Mouse (Mus musculus) frontal cortex, postnatal 10 days (tissue): ENCODE measurements at regions not wholly inside any gene's neighbourhood (a gene's known extent, or its start where the extent isn't known, plus 50 kb on each side); places are given as distances from the start of the nearest gene placed in this dataset.
"Not testable (repeated sequence)": the region's sequence is repeated elsewhere in the genome, so short reads cannot be mapped to it uniquely, and the experiment has no call there.

ENCODE experiments used
- DNase-seq, 2 experiments: peaks; one replicate each; pipeline ENCODE4 v3.0.0; 2022; ENCODE audit warnings: low spot score in 2 of 2, mixed read lengths in 1 of 2

DNA sequence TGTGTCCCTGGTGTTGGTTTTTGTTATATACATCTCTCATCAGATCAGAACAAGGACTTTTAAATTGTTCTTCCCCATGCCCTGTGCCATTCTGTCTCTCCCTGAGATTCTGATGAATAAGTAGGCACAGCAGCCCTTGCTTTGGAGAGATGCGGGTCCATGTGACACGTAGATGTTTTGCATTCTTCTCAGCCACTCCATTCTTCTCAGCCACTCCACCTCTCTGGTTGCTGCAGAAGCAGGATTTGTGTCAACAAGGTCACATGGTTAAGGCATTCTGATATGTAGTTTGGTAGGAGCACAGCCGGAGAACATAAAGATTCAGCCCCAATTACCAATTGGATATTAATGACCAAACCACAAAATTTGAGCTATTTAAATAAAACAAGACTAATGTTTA lies 177.2 kb downstream of the Lyplal1 start:
- DNase-seq: no peak

DNA sequence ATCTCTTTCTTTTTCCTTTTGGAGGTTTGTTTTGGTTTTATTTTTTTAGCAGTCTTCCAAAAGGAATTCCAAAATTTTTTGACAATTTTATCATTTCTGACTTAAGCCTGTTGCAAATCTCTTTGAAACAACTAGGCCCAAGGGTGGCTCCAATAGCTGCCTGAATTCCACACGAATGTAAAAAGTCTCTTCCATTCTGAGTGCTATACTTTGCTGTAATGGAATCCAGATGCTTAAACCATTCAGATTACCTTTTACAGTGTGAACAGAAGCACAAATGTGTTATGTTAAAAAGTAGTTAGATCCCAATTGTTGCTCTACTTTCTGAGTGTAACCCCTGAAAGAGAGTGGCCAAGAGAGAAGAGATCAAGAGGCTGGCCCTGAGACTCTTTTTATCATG lies 176.6 kb downstream of the Lyplal1 start:
- no peak for DNase-seq

DNA sequence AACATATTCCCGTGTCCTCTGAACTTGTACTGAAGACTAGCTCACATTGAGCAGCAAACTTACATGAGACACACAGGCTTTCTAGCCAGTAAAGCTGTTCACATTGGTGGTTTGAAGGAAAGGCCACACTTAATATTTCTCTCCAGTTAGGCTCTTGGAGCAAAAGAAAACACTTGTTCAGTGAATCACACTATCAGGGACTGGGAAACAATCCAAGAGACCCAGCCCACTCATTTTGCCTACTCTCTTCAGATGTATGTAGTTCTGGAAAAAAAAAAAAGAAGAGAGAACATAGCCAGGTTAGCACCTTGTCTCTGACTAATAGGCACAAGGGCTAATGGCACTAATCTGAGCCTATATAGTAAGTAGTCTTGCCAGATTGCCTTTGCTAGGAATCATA lies 165.9 kb downstream of the Lyplal1 start:
- no peak for DNase-seq

DNA sequence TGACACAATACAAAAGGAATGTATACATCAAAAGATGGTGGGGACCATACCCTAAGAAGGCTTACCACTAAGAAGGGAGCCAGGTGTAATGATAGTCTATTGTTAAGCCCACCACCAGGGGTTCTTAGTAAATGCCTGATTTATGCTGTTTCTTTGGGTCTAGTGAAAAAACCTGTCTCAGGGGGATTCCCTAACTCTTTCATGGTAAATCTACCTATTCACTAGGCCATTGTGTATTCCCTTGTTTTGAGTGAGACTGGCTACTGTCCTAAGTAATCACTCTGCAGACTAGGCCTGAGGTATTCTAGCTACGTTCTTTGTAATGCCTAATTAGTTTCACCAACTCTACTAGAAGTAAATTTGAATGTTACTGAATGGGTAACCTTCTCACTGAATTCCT lies 161.3 kb downstream of the Lyplal1 start:
- DNase-seq: not testable (repeated sequence)

DNA sequence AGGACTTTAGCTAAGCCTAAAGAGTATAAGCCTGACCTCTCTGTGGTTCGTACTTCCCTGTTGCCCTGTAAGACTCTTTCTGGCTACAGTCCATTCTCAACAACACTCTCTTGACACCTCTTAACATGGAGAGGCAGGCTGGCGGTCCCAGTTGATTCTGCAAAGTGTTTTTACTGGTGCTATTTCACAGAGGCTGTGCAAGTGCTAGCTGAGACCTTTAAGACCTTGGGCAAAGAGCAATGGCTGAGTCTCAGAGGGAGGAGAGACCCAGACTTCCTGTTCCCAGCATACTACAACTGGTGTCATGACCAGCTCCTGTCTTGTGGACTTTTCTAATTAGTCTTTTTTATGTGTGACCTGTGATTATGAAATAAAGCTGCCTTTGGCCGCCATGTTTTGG lies 159.6 kb downstream of the Lyplal1 start:
- no peak for DNase-seq

DNA sequence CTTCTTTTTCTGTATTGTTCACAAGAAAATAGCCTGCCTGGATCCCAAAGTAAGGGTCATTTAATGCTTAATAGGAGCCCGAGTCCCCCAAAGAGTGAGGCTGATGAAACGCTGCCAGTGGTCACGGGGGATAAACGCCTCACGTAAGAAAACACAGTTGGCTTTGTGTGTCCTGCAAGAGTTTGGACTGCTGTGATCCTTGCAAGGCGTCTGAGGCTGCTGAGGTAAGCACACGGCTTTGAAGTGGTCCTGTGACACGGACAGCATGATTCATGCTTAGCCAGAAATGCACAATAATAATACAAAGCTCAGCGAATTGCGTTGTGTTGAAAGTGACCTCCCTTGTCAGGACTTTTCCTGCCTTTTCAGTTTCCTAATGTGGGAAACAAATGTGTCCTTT lies 158.8 kb downstream of the Lyplal1 start:
- no peak for DNase-seq

DNA sequence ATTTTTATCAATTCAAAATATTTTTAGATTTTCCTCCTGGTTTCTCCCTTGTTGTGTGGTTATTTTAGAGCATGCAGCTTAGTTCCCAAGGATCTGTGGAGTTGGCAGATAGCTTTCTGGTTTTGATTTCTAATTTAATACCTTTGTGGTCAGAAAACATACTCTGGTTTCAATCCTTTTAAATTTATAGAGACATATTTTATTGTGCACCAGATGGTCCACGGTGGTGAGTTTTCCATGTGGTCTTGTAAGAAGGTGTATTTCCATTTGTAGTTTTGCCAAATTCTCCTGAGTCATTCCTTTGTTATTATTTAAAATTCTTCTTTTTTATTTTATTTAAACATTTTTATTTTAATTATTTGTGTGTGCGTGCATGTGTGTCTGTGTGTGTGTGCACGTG lies 154.5 kb downstream of the Lyplal1 start:
- no peak for DNase-seq

DNA sequence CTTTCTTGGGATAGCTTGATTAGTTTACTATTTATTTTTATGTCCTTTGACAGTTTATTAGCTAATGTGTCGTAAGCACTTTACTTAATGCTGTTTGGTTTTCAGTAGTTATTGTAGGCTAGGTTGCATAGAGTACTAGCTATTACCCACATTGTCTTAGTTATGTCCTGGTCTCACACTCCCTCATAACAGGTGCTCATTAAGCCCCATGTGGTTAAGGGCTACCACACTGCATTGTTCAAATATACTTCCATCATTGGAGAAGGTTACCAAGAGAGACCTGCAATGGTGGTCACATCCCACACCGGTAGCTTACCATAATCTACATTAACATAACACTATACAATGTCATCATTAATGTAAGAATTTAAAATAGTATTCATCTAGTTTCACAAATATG lies 153.3 kb downstream of the Lyplal1 start:
- no peak for DNase-seq

DNA sequence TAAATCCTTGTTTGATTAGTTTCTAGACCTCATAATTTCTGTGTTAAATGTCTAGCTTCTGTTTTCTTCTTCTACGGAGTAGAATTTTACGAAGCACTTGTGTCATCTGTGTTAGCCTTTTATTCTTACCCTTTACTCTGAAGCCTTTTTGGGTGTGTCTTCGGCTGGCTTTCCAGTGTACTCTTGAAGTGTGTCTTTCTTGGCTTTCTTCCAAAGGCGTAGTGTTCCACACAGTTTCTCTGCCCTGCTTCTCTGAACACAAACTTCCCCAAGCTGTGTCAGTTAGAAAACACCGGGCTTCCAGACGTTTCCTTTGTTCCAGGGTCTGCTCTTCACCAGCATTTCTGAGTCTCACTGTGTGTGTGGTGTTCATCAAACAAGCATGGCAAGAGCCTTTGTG lies 152.7 kb downstream of the Lyplal1 start:
- no peak for DNase-seq

DNA sequence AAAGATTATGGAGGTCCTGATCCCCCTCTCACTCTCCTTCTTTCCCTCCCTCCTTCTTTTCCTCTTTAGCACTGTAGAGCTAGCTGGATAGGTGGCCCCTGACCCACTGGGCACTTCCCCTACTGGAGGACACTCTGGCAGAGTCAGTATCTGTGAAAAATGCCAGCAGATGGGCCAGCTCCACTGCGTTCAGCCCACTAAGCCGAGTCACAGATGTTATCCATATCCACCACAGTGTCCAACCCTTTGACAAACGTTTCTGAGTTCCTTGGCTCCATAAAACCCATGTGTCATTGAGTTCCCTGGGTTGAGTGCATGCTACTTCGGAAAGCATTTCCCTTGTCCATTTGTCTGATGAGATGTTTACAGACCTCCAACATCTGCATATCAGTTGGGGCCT lies 149.9 kb downstream of the Lyplal1 start:
- no peak for DNase-seq

DNA sequence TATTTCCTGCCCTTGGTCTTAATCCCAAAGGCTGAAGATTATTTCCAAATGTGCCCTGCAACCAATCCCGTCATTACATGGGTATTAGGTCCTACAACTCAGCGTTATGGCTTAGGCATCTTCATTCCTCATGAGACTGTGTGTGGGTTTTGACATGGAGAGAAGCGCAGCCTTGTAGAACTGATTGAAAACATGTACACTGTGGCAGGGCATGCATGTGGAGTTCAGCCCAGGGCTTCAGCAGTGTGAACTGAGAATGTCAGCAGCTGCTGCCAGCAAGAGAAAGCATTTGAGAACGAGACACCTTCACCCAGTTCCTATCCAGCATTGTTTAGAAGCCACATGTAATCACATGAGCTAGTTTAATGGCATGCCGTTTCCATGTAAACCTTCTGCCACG lies 149.3 kb downstream of the Lyplal1 start:
- DNase-seq: no peak

DNA sequence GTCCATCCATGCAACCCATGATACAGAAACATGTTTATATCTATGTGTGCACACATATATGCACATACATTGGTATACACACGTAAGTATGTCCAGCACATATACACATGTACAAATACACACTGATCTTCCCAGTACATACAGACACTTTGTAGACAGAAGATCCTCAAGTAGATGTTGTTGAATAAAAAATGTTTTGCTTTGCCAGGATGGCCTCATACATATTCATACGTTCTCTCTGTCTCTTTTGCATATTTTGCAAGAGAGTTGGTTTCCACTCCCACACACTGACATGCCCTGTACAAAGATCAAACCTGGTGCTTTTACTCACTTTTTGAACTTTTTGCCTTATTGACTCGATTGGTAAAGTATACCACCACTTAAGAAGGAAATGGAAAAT lies 148.5 kb downstream of the Lyplal1 start:
- no peak for DNase-seq

DNA sequence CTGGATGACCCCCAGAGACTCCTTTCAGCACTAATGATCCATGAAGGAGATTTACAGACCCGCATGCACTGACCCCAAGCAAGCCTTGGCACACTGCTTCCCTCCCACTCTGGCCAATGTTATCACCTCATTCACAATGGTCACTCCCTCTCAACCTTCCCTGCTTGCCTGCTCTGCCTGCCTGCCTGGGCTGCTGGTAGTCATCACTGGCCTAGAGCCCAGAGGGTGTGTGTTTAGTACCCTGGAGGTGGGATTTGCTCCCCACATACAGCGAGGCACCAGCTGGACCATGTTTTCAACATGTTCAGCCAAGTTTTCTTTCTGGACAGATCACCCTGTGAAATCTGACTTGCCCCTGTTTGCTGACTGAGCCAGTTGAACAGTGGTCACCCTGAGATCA lies 147.9 kb downstream of the Lyplal1 start:
- no peak for DNase-seq

DNA sequence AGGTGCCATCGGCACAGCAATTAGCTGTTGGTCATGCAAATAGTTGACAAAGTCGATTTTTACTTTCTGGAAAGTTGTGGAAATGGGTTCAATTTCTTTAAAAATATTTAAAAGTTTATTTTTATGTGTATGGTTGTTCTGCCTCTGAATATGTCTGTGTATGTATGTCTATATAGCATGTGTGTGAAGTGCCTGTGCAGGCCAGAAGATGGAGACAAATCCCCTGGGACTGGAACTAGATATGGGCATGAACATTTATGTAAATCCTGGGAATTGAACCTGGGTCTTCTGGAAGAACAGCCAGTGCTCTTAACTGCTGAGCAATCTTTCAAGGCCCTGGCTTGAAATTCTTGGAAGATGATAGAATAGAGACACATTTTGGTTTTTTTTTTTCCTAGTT lies 140.0 kb downstream of the Lyplal1 start:
- no peak for DNase-seq

DNA sequence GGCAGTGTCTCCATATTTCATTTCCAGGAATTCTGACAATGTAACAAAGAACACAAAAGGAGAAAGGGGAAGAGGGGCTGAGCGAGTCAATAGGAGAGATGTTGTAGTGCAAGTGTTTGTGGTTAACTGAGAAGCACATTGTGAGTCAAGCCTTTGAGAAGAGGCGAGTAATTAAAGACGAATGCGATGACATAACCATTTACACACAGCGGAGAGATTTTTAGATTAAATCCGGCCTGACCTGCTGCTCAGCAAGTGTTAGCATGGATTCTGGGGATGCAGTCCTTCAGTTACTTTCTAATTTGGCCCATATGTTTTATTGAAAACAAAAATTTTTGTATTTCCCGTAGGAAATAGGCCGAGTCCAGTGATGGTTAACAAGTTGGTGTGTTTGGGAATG lies 127.7 kb downstream of the Lyplal1 start:
- no peak for DNase-seq

DNA sequence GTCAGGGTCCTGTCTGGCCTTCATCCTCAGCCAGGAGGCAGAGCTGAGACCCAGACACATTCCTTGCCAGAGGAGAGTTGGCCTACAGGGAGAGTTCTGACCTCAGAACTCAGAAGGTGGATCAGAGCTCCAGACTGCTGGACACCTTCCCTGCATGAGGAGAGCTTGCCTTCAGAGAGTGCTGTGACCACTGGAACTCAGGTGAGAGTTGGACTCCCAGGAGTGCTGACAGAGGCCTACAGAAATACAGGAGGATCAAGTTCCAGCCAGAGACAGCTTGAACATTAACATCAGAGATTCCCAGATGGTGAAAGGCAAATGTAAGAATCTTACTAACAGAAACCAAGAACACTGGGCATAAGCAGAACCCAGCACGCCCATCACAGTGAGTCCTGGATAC lies 117.0 kb downstream of the Lyplal1 start:
- DNase-seq: not testable (repeated sequence)

DNA sequence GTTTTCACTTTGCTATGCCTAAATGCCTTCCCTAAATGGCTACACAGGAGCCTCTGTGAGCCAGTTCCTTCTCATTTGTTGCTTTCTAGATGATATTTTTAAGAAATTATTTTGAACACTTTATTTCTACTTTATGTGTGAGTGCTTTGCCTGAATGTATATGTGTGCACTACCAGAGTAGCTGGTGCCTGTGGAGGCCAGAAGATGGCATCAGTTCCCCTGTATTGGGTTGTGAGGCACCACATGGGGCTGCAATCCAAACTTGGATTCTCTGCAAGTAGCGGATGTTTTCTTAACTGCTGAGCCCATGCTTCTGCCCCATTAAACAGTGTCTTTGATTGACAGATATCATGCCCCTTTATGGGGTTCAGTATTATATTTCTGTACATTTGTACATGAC lies 103.7 kb downstream of the Lyplal1 start:
- DNase-seq: no peak

DNA sequence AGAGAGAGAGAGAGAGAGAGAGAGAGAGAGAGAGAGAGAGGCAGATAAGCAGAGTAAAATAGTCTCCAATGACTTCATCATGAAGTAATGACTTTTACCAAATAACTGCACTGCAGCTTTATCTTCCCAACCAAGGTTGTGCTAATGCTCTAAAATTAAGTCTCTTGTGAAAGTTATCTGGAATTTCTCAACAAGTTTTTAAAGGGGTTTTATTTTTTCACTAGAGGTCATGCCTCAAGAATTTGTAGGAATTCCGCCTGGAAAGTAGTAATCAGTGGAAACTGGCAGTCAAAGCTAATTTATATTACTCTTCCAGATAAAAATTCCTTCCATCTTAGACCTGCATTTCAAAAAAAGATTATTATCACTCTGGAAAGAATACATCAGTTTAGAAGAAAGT lies 102.9 kb downstream of the Lyplal1 start:
- DNase-seq: no peak

DNA sequence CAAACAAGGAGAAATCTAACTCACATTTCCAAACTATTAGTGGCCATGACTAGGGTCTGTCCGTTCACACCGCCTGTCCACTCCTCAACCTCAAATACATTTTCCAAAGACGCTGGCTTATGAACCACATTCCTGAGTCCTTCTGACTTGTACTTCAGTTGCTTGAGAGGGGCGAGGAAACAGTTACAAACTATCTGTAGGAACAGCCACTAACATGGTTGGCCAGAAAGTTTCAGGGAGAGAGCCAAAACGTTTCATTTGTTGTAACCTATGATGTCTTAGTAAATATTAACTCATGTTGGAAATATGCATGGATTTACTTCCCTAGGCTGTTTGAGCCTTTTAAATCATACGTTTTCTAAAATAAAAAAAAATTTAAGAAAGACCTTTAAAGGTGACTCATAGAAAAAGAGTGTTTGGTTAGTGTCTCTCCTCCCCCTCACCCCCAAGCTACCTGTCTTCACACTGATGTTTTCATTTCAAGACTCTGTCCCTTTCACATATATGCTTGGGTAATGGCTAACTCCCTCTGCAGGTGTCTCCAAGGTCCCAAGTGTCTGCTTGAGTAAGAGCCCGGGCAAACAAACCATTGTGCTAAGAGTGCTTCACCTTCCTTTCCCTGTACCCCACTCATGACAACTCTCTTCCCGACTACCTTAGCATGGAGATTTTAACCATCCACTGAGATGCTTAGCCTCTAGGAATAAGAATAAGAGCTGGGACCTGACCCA lies 101.1 kb downstream of the Lyplal1 start:
- DNase-seq: no peak

DNA sequence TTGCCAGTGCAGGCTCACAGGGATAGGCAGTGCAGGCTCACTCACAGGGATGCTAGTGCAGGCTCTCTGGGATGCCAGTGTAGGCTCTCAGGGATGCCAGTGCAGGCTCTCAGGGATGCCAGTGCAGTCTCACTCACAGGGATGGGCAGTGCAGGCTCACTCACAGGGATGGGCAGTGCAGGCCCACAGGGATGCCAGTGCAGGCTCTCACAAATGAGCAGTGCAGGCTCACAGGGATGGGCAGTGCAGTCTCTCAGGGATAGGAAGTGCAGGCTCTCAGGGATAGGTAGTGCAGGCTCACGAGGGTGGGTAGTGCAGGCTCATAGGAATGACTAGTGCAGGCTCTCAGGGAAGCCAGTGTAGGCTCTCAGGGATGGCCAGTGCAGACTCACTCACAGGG lies 99.6 kb downstream of the Lyplal1 start:
- DNase-seq: no peak

DNA sequence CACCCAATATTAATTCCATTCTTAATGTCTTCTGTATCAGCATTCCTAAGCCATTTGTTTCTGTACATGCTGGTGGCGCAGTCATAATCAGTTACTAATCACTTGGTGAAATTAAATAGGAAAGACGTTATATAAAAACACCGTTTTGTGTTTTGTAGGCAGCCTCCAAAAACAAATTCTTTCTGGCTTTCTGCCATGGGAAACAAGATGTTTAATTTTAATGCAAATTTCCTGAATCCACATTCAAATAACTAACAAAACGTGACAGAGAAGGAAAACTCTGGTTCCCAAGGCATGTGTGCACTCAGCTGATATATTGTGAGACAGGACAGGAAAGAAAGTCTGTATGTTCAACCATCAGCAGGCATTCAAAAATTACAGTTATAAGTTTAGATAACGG lies 97.6 kb downstream of the Lyplal1 start:
- DNase-seq: no peak

DNA sequence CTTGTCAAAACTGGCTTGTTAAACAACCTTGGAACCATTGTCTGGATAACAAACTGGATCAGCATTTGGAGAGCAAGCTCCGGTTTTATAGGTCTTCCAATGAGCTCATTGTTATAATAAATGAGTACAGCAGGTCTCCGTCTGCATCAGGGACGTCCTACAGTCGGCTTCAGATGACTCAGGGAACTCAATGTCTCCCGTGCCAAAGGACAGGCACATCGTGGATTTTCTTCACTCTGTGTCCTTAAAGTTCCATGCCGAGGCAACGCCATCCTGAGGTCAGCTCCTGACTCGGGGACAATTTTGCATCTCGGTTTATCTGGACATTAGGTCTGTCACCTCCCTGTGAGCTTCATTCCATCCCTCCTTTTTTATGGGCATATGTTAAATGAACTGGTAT lies 85.2 kb downstream of the Lyplal1 start:
- no peak for DNase-seq

DNA sequence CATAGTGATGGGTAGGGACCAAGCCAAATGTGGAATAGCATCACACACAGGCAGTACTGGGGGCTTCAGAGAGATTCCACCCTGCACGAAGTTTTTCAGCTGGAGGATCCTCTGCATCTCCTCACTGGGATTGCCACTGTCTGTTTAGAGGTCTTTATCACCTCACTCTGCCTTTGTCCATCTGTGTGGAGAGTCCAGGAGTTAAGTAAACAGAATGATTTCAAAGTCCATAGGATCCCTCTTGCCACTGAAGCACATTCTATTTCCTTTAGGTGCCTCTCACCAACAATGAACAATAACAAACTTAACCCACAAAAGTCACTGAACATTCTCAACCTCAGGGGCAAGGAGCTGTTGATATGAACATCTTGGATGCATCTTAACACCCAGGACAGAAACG lies 82.7 kb downstream of the Lyplal1 start:
- DNase-seq: no peak
